Mouse (Mus musculus) cortical plate, adult 2 months (tissue): ENCODE results near the gene Adamts12.

Experiments
- CTCF ChIP-seq: fragments of 200-500 bp; IDR thresholded peaks from 2 replicates; pipeline ENCODE4 v1.5.1; 2011; ENCODE audit warnings: mild to moderate bottlenecking, control low read depth, low read length; ENCODE audit not compliant: insufficient read depth; ENCODE audit errors: extremely low read depth
- POLR2A ChIP-seq: fragments of 200-500 bp; IDR thresholded peaks from 2 replicates; pipeline ENCODE4 v1.6.1; 2011; ENCODE audit warnings: mild to moderate bottlenecking, low read length, control low read depth; ENCODE audit not compliant: insufficient read depth; ENCODE audit errors: extremely low read depth

- no peak for TF ChIP-seq CTCF
- TF ChIP-seq POLR2A: no peak
Observed at GRCm38 (mm10) chr15:11037376-11037695, 27.3 kb upstream of the Adamts12 start.
